Mouse (Mus musculus) spleen, adult 2 months (tissue): Measurements from ENCODE around the gene Gm9970. TPM values are rescaled to one million over a fixed set of nuclear protein-coding genes. Genes with fewer than 3 reads are reported as not detected.
A peak's percentile ranks its signal among the peaks of the same experiment; 100 is the strongest.

Experiments
- DNase-seq, 2 experiments: peaks; one replicate each; pipeline versions ENCODE4 v3.0.0 to v3.0.0-alpha.2; 2012 to 2021; ENCODE audit warnings: low spot score in 2 of 2, low read depth in 1 of 2
- H3K27ac ChIP-seq: fragments of 200-500 bp; 2 replicates; pipeline ENCODE4 v1.5.1; 2012; ENCODE audit warnings: low read length, inconsistent platforms; ENCODE audit not compliant: insufficient read depth
- H3K27me3 ChIP-seq: fragments of 200-500 bp; 2 replicates; pipeline ENCODE4 v1.6.1; 2012; ENCODE audit warnings: mild to moderate bottlenecking, moderate library complexity, low read length, inconsistent platforms; ENCODE audit not compliant: control insufficient read depth, insufficient read depth
- H3K36me3 ChIP-seq: fragments of 200-500 bp; 2 replicates; pipeline ENCODE4 v1.6.1; 2012; ENCODE audit warnings: mild to moderate bottlenecking, low read length, inconsistent platforms; ENCODE audit not compliant: control insufficient read depth, insufficient read depth
- H3K4me1 ChIP-seq: fragments of 200-500 bp; 2 replicates; pipeline ENCODE4 v1.6.1; 2011; ENCODE audit warnings: inconsistent platforms; ENCODE audit not compliant: control insufficient read depth, insufficient read depth, insufficient read length
- H3K4me3 ChIP-seq: fragments of 200-500 bp; 2 replicates; pipeline ENCODE4 v1.5.1; 2011; ENCODE audit warnings: mild to moderate bottlenecking, inconsistent platforms; ENCODE audit not compliant: insufficient read depth, insufficient read length; ENCODE audit errors: extremely low read depth
- CTCF ChIP-seq: fragments of 200-500 bp; IDR thresholded peaks from 2 replicates; pipeline ENCODE4 v1.5.1; 2011; ENCODE audit warnings: mild to moderate bottlenecking, inconsistent platforms; ENCODE audit not compliant: insufficient read depth, insufficient read length, insufficient replicate concordance; ENCODE audit errors: extremely low read depth
- POLR2A ChIP-seq: fragments of 200-500 bp; IDR thresholded peaks from 2 replicates; pipeline ENCODE4 v1.6.1; 2011; ENCODE audit warnings: low read depth, low read length, inconsistent platforms
- WGBS: fragments of 180-500 bp; shearing (Covaris S2); methylation state at CpG from one replicate; pipeline ENCODE4 v1.1.7; 2018; 5-methylcytosine and 5-hydroxymethylcytosine counted together
- polyA plus RNA-seq: library from polyadenylated mRNA; depleted of rRNA; stranded (reverse); fragments of >200 nt; gene quantifications from 2 replicates; pipeline ENCODE4 v1.2.3, GENCODE M21; 2012

Gene Gm9970
- polyA plus RNA-seq, 1 experiment, result 0.29 TPM

DNA sequence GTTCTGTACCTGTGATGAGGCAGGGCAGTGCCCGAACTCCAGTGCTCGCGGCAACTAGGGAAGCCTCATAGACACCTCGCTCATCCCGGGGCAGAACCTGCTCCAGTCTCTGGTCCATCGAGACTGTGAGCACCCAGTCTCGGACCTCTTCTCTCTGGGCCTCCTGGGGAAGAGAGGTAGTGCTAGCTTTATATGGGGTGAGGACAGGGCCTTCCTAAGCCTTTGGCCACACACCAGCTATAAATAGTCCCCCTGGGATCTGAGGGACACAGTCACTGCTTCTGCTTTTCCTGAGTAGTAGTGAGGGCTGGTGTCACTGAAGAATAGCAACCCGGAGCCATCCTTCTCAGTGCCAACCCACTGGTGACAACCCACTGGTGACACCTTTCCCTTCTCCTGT, 12.8 kb upstream of the Gm9970 start:
- H3K27ac ChIP-seq, result 0 out of 2 replicates have a peak overlapping the region, but pooled peaks have one; percentile 27
- H3K4me1 ChIP-seq, result peaks cover 3% of the 10 kb centered on the region; the same call in 1 of the 2 replicates
- H3K36me3 ChIP-seq, result peaks cover 40% of the 10 kb centered on the region
- no peak overlapping the region for H3K4me3 ChIP-seq
- DNase-seq, result no peak
- no peaks in the 10 kb centered on the region for H3K27me3 ChIP-seq
- TF ChIP-seq CTCF (no peak), POLR2A (no peak)
- WGBS, result 88% methylated on average over 8 of the region's 8 CpGs

DNA sequence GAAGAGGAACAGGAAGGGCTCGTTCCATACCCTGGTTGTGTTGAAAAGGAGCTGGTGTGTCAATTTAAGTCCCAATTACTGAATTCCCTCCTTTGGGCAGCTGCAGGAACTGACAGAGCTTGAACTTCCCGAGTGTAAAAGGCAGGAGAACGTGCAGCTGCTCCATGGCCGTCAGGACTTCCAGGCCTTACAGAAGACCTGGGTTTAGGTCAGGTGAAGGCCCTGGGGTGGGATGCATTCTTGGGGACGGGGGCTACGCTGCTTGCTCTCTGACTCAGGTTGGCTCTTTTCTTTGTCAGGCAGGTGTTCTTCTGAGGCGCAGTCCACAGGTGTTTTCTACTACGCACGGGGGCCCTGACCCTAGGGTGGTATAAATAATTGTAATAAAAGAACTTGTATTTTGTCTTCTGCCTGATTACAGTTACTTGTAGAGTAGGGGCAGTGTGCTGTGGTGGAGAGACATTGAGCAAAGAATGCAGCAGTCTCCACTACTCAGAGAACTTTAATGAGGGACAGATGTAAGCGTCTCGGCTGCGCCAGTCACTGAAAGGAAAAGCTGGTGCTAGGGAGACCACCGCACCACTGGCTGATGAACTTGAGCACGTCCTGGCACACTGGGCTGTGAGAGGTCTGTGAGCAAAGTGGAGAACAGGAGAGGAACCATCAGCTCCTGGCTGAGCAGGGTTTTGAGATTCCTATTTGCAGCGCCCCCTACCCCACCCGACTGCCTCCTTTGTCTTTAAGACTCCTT, 11.9 kb upstream of the Gm9970 start:
- TF ChIP-seq CTCF, result no peak
- TF ChIP-seq POLR2A, result no peak
- H3K4me3 ChIP-seq, result no peak overlapping the region
- no peak for DNase-seq
- H3K27me3 ChIP-seq, result no peaks in the 10 kb centered on the region
- H3K27ac ChIP-seq, result no peak overlapping the region
- WGBS, result 92% methylated on average over 16 of the region's 16 CpGs
- peaks cover 45% of the 10 kb centered on the region for H3K36me3 ChIP-seq
- peaks cover 3% of the 10 kb centered on the region; the same call in 1 of the 2 replicates for H3K4me1 ChIP-seq

DNA sequence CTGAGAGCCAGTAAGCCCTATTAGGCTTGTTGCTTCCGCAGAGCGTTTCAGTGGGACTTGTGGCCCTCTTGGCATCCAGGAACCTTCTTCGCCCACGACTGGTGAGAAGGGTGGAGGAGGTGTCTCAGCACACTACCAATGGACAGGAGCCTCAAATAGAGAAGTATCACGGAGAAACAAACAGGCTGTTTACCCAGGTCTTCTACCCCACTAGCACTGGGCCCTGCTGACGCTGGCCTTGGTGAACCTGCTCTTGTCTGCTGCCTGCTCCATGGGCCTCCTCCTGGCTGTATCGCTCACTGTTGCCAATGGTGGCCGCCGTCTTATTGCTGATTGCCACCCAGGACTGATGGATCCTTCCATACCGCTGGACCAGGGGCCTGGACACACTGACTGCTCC, 11.1 kb upstream of the Gm9970 start:
- 90% methylated on average over 10 of the region's 10 CpGs for WGBS

DNA sequence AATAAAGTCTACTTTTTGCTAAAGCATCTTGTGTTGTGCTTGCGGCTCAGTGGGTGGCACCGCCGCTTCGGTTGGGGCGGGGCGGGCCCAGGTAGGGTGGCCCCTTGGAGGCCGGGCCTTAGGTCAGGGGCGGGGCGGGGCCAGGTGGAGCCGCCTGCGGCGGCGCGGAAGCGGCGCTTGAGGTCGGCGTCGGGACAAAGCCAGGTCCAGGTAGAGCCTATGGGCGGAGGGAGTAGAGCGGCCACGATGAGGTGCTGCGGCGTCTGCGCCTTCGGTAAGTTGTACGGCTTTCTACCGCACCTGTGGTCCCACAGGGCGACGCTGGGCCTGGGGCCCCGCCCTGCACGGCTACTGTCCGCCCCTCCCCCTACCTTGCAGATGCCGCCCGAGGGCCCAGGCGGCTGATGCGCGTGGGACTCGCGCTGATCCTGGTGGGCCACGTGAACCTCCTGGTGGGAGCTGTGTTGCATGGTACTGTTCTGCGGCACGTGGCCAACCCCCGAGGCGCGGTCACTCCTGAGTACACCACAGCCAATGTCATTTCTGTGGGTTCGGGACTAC, 10.6 kb upstream of the Gm9970 start, which contains the start of gene Krtcap3:
TSS of gene Krtcap3 (plus strand) at position 151 of the 561 bp plus-strand sequence.
- DNase-seq, result peak in 1 of 2 experiments; percentile 9
- WGBS, result 73% methylated on average over 44 of the region's 47 CpGs
- H3K36me3 ChIP-seq, result peaks cover 54% of the 10 kb centered on the region
- peaks cover 3% of the 10 kb centered on the region; the same call in 1 of the 2 replicates for H3K4me1 ChIP-seq
- TF ChIP-seq CTCF (no peak), POLR2A (no peak)
- peak within 1 kb of the TSS; percentile 58; the same call in 1 of the 2 replicates for H3K4me3 ChIP-seq
- no peak within 1 kb of the TSS for H3K27ac ChIP-seq
- H3K27me3 ChIP-seq, result no peaks in the 10 kb centered on the region

More for the DNA sequence above, 11.1 kb upstream of the Gm9970 start:
- no peak for DNase-seq
- TF ChIP-seq POLR2A (no peak), CTCF (no peak)
- no peaks in the 10 kb centered on the region for H3K27me3 ChIP-seq
- H3K4me1 ChIP-seq, result peaks cover 3% of the 10 kb centered on the region; the same call in 1 of the 2 replicates
- no peak overlapping the region for H3K27ac ChIP-seq
- no peak overlapping the region; the same call in 1 of the 2 replicates for H3K4me3 ChIP-seq
- H3K36me3 ChIP-seq, result peaks cover 49% of the 10 kb centered on the region

DNA sequence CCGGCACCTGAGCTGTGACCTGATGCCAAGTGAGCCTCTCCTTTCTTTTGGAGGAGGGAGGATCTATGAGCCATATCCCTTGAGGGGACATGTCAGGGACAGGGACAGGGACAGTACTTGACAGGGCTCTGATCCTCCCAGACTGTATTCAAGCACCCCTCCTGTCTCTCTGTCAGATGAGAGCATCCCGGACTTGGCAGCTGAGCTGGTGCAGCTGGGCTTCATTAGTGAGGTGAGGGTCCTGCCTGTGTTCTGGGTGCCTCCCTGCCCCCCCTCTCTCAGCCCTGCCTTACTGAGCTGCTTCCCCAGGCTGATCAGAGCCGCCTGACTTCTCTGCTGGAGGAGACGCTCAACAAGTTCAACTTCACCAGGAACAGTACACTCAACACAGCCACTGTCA, 9.7 kb upstream of the Gm9970 start:
- no peak overlapping the region for H3K27ac ChIP-seq
- 92% methylated on average over 4 of the region's 4 CpGs for WGBS
- peaks cover 59% of the 10 kb centered on the region for H3K36me3 ChIP-seq
- H3K27me3 ChIP-seq, result no peaks in the 10 kb centered on the region
- TF ChIP-seq CTCF, result no peak
- TF ChIP-seq POLR2A, result no peak
- DNase-seq, result no peak
- no peak overlapping the region for H3K4me3 ChIP-seq
- H3K4me1 ChIP-seq, result peaks cover 3% of the 10 kb centered on the region; the same call in 1 of the 2 replicates

DNA sequence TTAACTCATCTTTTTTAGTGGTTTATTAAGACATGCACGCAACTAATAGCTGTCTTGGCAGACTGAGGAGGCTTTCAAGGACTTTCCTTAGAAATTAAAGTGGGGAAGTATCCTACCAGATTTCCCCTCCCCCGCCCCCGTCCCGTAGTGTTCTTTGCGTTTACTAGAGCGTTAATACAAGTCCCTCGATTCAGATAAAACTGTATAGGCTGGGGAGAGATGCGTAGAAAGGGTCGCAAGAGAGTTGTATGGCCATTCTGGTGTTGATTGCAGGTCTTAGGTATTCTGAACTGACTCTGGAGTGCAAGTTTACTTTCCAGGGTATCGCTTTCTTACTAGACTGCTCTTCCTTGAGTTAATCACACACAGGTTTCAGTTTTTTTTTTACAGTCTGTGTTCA, 1.2 kb upstream of the Gm9970 start:
- H3K27me3 ChIP-seq, result no peaks in the 10 kb centered on the region
- 24% methylated on average over 10 of the region's 10 CpGs for WGBS
- H3K36me3 ChIP-seq, result peaks cover 24% of the 10 kb centered on the region
- no peak for DNase-seq
- H3K4me1 ChIP-seq, result 0 out of 2 replicates have a peak, but pooled peaks cover 2% of the 10 kb centered on the region
- H3K4me3 ChIP-seq, result peak overlapping the region; percentile 88; the same call in 1 of the 2 replicates
- TF ChIP-seq POLR2A (no peak), CTCF (no peak)
- no peak overlapping the region for H3K27ac ChIP-seq
